Mouse (Mus musculus) B cell, adult 62 days (primary cell): ENCODE measurements around the gene Mrgprh. TPM values are rescaled to one million over a fixed set of nuclear protein-coding genes. Genes with fewer than 3 reads are reported as not detected.

Source experiments
- total RNA-seq: library from RNA; stranded (reverse); gene quantifications from 4 replicates; pipeline ENCODE4 v1.2.4, GENCODE M21; 2023

The Mrgprh gene
- total RNA-seq = not detected in 4 replicates

DNA sequence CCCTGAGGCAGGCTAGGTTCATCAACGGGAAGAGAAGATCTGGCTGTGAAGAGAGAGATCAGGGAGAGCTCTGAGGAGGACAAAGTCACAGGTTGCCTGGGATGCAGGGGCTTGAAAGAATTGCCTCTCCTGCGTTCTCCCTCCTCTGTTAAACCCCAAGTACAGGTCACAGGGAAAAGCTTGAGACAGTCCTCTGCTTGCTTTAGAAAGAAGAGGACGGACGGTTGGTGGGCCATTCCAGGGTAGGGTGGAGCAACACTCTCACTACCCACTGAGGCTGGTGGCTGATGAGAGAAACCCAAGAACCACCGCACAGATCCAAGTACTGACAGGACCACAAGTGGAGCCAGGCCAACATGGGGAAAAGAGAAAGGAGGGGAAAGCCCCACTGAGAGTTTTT is at the start of gene Mrgprh:
Gene Mrgprh, plus strand, starts transcription at position 301 of the 400 bp plus-strand sequence.

DNA sequence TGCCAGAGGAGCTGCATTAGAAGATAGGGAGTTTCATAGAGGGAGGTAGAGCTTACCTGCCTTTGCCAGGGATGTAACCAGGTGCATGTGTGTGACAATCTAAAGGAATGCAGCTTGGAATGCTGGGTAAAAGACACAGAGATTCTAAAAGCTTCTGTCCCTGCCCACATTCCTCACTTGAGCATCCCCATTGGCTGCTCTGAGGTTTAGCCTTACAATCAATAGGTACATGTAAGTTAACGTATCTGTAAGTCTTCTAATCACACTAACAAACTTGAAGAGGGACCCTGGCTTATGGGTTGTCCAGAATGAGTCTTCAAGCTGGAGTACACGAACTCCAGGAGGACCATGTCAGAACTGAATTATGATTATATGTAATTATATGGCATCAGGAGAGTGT is 7.8 kb upstream of the Mrgprh start, which contains the start of gene Mas1:
Gene Mas1, minus strand, starts transcription at position 101 of the 400 bp plus-strand sequence.

DNA sequence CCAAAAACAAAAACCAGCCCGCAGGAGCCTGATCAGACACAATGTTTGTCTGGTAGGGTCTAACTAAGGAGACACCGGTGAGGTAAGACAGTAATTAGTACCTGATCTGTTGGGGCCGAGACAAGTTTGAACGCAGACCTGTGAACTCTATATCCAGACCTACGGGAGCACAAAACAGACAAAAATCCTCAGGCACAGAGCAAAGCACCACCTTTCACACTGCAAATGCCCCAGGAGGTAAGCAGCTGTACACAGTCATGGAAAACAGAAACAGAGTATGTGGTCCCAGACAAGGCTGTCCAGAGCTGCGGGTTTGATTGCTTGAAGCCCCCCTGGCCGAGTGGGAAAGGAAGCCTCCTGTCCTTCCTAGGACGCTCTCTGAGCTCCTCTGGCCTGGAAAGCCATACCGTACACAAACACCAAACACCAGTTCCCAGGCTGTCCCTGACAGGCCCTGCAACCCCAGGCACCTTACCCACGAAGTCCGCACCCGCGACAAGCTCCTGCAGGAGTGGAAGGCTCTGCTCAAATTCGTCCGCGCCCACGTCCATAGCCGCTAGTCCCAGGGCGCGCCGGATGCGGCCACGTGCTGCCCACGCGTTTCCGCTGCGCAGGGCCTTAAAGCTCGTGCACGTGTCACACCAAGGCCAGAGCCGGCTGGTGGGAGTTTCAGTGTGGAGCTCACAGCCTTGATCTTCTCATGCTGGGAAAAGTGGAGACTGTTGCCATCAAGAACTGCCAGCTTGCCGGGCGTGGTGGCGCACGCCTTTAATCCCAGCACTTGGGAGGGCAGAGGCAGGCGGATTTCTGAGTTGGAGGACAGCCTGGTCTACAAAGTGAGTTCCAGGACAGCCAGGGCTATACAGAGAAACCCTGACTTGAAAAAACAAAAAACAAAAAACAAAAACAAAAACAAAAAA is 33.8 kb downstream of the Mrgprh start, which contains the start of gene Pnldc1:
Gene Pnldc1, minus strand, starts transcription at position 870 of the 920 bp plus-strand sequence.

GRCm38 (mm10) chr17:12915488-12915880 is 39.6 kb downstream of the Mrgprh start, which contains the start of gene Tcp1:
Tcp1 (plus strand) TSS chr17:12915701.

DNA sequence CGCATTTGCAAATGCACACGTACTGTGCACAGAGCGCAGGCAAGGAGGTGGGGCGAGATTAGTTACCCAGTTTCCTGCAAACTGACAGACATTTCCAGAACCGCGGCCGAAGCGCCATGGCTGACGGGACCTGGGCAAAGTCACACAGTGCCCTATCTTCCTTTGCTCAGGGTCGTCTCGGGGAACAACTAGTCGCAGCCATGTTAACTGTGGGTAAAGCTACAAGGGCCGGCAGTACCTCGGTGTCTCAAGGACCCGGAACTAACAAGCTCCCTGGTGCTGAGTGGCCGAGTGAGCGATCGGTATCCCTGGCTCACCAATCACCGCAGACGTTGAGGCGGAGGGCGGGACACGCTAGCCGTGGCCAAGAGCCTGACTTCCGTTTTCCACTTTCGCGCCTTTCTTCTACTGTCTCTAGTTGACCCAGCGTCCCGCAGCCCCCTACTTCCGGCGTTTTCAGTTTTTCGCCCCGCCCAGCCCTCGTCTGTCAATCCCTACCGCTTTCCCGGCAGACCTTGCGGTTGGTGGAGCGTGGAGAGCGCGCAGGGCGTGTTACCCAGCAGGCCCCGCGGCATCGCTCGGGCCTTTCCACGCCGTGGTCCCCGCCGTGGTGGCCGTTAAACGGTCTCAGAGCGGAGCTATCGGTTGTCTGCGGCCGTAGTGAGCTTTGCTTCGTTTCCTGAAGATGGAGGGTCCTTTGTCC is 40.2 kb downstream of the Mrgprh start, which contains the start of gene Mrpl18:
Gene Mrpl18, minus strand, starts transcription at position 465 of the 703 bp plus-strand sequence.

Other genes starting within 250 kb of the Mrgprh start
- not detected in 4 replicates for gene Slc22a1, start 200.2 kb upstream of the Mrgprh start, total RNA-seq
- gene Igf2r, start 106.4 kb upstream of the Mrgprh start, total RNA-seq = 9.4 to 12.3 TPM (median 11.5 TPM) in 4 replicates
- gene Mas1, start 7.9 kb upstream of the Mrgprh start, total RNA-seq = not detected in 4 replicates
- 0.70 to 1.6 TPM (median 1.3 TPM) in 4 replicates for gene Pnldc1, start 34.2 kb downstream of the Mrgprh start, total RNA-seq
- gene Tcp1, start 39.7 kb downstream of the Mrgprh start, total RNA-seq = 236 to 273 TPM (median 245 TPM) in 4 replicates
- 29.7 to 49.5 TPM (median 37.6 TPM) in 4 replicates for gene Mrpl18, start 40.3 kb downstream of the Mrgprh start, total RNA-seq
- gene Acat3, start 64.6 kb downstream of the Mrgprh start, total RNA-seq = 1.3 TPM in 1 of 4 replicates, not detected in the others
- 15.6 to 22.5 TPM (median 18.0 TPM) in 4 replicates for gene Acat2, start 84.7 kb downstream of the Mrgprh start, total RNA-seq
- 93.0 to 106 TPM (median 98.7 TPM) in 4 replicates for gene Wtap, start 118.1 kb downstream of the Mrgprh start, total RNA-seq
- 86.1 to 99.6 TPM (median 91.6 TPM) in 4 replicates for gene Sod2, start 130.8 kb downstream of the Mrgprh start, total RNA-seq
- gene Gpr31b, start 176.3 kb downstream of the Mrgprh start, total RNA-seq = 0.46 TPM in 1 of 4 replicates, not detected in the others
- not detected in 4 replicates for gene Tcp10b, start 185.1 kb downstream of the Mrgprh start, total RNA-seq